Mouse (Mus musculus) embryonic facial prominence, embryonic 11.5 days (tissue): ENCODE data around the gene Dhcr24. TPM values are rescaled to one million over a fixed set of nuclear protein-coding genes. Genes with fewer than 3 reads are reported as not detected.

Experiments used
- ATAC-seq: fragments of 200-750 bp; cut with Nextera tagmentation; replicated peaks from 2 replicates; pipeline ENCODE4 v1.8.0; 2017; ENCODE audit warnings: low read depth; ENCODE audit not compliant: insufficient number of reproducible peaks, low FRiP score, low TSS enrichment
- DNase-seq: peaks from one replicate; pipeline ENCODE4 v3.0.0-alpha.2; 2015; ENCODE audit warnings: low spot score
- H3K27ac ChIP-seq: fragments of 300-500 bp; sonication (generic); replicated peaks from 2 replicates; pipeline ENCODE4 v1.5.1; 2014; ENCODE audit warnings: mild to moderate bottlenecking, low read depth, low read length, control low read depth
- H3K27me3 ChIP-seq: fragments of 300-500 bp; sonication (generic); 2 replicates; pipeline ENCODE4 v1.6.1; 2014; ENCODE audit warnings: mild to moderate bottlenecking, low read length, moderate library complexity, mixed read lengths; ENCODE audit not compliant: control insufficient read depth, insufficient read depth
- H3K36me3 ChIP-seq: fragments of 300-500 bp; sonication (generic); replicated peaks from 2 replicates; pipeline ENCODE4 v1.6.1; 2014; ENCODE audit warnings: low read depth, mild to moderate bottlenecking, low read length, moderate library complexity, mixed read lengths; ENCODE audit not compliant: control insufficient read depth, insufficient read depth
- H3K4me1 ChIP-seq: fragments of 300-500 bp; sonication (generic); 2 replicates; pipeline ENCODE4 v1.6.1; 2014; ENCODE audit warnings: low read length, mixed read lengths; ENCODE audit not compliant: control insufficient read depth, insufficient read depth
- H3K4me2 ChIP-seq: fragments of 300-500 bp; sonication (generic); 2 replicates; pipeline ENCODE4 v1.6.1; 2014; ENCODE audit warnings: low read depth, mild to moderate bottlenecking, control low read depth, low read length, moderate library complexity
- H3K4me3 ChIP-seq: fragments of 300-500 bp; sonication (generic); 2 replicates; pipeline ENCODE4 v1.5.1; 2014; ENCODE audit warnings: low read depth, low read length, control low read depth
- H3K9ac ChIP-seq: fragments of 300-500 bp; sonication (generic); replicated peaks from 2 replicates; pipeline ENCODE4 v1.6.1; 2014; ENCODE audit warnings: mild to moderate bottlenecking, control low read depth, low read length
- H3K9me3 ChIP-seq: fragments of 300-500 bp; sonication (generic); replicated peaks from 2 replicates; pipeline ENCODE4 v1.6.1; 2016; ENCODE audit warnings: mild to moderate bottlenecking, low read length, inconsistent platforms, mixed read lengths; ENCODE audit not compliant: control insufficient read depth
- WGBS: fragments of 180-500 bp; shearing (Covaris S2); extraction: QIAGEN DNeasy Blood & Tissue Kit; methylation state at CpG from one replicate; pipeline ENCODE4 v1.1.7; 2014; 5-methylcytosine and 5-hydroxymethylcytosine counted together
- polyA plus RNA-seq: library from polyadenylated mRNA; unstranded; fragments of >200 nt; fragmentation: Nextera tagmentation; extraction: Ambion mirVana; gene quantifications from 2 replicates; pipeline ENCODE4 v1.2.1, GENCODE M21; 2014

Dhcr24 gene
- polyA plus RNA-seq, 1 experiment from 2014 or later = 21.8 TPM

- DNase-seq (no peak), ATAC-seq (no peak)
- Histone ChIP-seq H3K4me3 (no peak overlapping the region), H3K4me2 (no peak overlapping the region), H3K36me3 (no peaks in the 10 kb centered on the region), H3K27ac (no peak overlapping the region), H3K9ac (no peak overlapping the region), H3K9me3 (no peaks in the 10 kb centered on the region), H3K4me1 (no peaks in the 10 kb centered on the region), H3K27me3 (peaks cover 26% of the 10 kb centered on the region)
- 89% methylated on average over 10 of the region's 10 CpGs for WGBS
Observed at GRCm38 (mm10) chr4:106624271-106624670, 63.4 kb downstream of the Dhcr24 start.

- no peak for ATAC-seq
- no peak overlapping the region for H3K9ac ChIP-seq
- peaks cover 17% of the 10 kb centered on the region for H3K27me3 ChIP-seq
- H3K4me3 ChIP-seq = no peak overlapping the region
- no peaks in the 10 kb centered on the region for H3K36me3 ChIP-seq
- H3K4me1 ChIP-seq = no peaks in the 10 kb centered on the region
- H3K4me2 ChIP-seq = no peak overlapping the region
- no peaks in the 10 kb centered on the region for H3K9me3 ChIP-seq
- no peak for DNase-seq
- no peak overlapping the region for H3K27ac ChIP-seq
- 69% methylated on average over 5 of the region's 5 CpGs for WGBS
Observed at GRCm38 (mm10) chr4:106627809-106628208, 67.0 kb downstream of the Dhcr24 start.

- ATAC-seq (no peak), DNase-seq (no peak)
- Histone ChIP-seq H3K4me2 (no peak overlapping the region), H3K27ac (no peak overlapping the region), H3K36me3 (no peaks in the 10 kb centered on the region), H3K27me3 (peaks cover 8% of the 10 kb centered on the region), H3K4me3 (no peak overlapping the region), H3K4me1 (no peaks in the 10 kb centered on the region), H3K9me3 (no peaks in the 10 kb centered on the region), H3K9ac (no peak overlapping the region)
- WGBS = 46% methylated on average over 9 of the region's 9 CpGs
Observed at GRCm38 (mm10) chr4:106628650-106629360, 68.0 kb downstream of the Dhcr24 start.

GRCm38 (mm10) chr4:106629374-106629773 is 68.5 kb downstream of the Dhcr24 start:
- ATAC-seq (no peak), DNase-seq (no peak)
- H3K9me3 ChIP-seq = no peaks in the 10 kb centered on the region
- no peaks in the 10 kb centered on the region for H3K36me3 ChIP-seq
- H3K27ac ChIP-seq = no peak overlapping the region
- no peak overlapping the region for H3K4me3 ChIP-seq
- no peaks in the 10 kb centered on the region for H3K4me1 ChIP-seq
- no peak overlapping the region for H3K4me2 ChIP-seq
- H3K9ac ChIP-seq = no peak overlapping the region
- H3K27me3 ChIP-seq = peaks cover 3% of the 10 kb centered on the region
- WGBS = 69% methylated on average over 5 of the region's 5 CpGs

GRCm38 (mm10) chr4:106630333-106631220 is 69.7 kb downstream of the Dhcr24 start:
- Histone ChIP-seq H3K27ac (no peak overlapping the region), H3K4me2 (no peak overlapping the region), H3K9ac (no peak overlapping the region; the same call in 1 of the 2 replicates), H3K9me3 (no peaks in the 10 kb centered on the region), H3K4me3 (no peak overlapping the region), H3K36me3 (no peaks in the 10 kb centered on the region), H3K27me3 (no peaks in the 10 kb centered on the region; the same call in 1 of the 2 replicates), H3K4me1 (no peaks in the 10 kb centered on the region)
- peak; percentile 60 for ATAC-seq
- DNase-seq = peak; percentile 81
- WGBS = 23% methylated on average over 14 of the region's 14 CpGs

- no peak overlapping the region for H3K9ac ChIP-seq
- no peaks in the 10 kb centered on the region for H3K4me1 ChIP-seq
- H3K4me3 ChIP-seq = no peak overlapping the region
- H3K9me3 ChIP-seq = no peaks in the 10 kb centered on the region
- no peaks in the 10 kb centered on the region; the same call in 1 of the 2 replicates for H3K27me3 ChIP-seq
- H3K36me3 ChIP-seq = no peaks in the 10 kb centered on the region
- H3K27ac ChIP-seq = no peak overlapping the region
- WGBS = 75% methylated on average over 1 of the region's 3 CpGs
- ATAC-seq (no peak), DNase-seq (no peak)
- H3K4me2 ChIP-seq = no peak overlapping the region
Observed at GRCm38 (mm10) chr4:106632313-106632712, 71.5 kb downstream of the Dhcr24 start.

- Histone ChIP-seq H3K27ac (no peak overlapping the region), H3K27me3 (no peaks in the 10 kb centered on the region), H3K4me2 (no peak overlapping the region), H3K9me3 (no peaks in the 10 kb centered on the region), H3K4me1 (no peaks in the 10 kb centered on the region), H3K4me3 (no peak overlapping the region), H3K9ac (no peak overlapping the region), H3K36me3 (no peaks in the 10 kb centered on the region)
- WGBS = 32% methylated on average over 8 of the region's 8 CpGs
- ATAC-seq (no peak), DNase-seq (no peak)
Observed at GRCm38 (mm10) chr4:106633281-106634085, 72.6 kb downstream of the Dhcr24 start.
